Mouse (Mus musculus) liver, adult 2 months (tissue): ENCODE measurements at regions not wholly inside any gene's neighbourhood (a gene's known extent, or its start where the extent isn't known, plus 50 kb on each side); places are given as distances from the start of the nearest gene placed in this dataset.

Experiments
- CTCF ChIP-seq: fragments of 200-500 bp; IDR thresholded peaks from 2 replicates; pipeline ENCODE4 v1.5.1; 2011; ENCODE audit warnings: low read depth, low read length, control low read depth
- POLR2A ChIP-seq: fragments of 200-500 bp; IDR thresholded peaks from 2 replicates; pipeline ENCODE4 v1.6.1; 2011; ENCODE audit warnings: low read length, control low read depth; ENCODE audit not compliant: insufficient read depth; ENCODE audit errors: extremely low read depth

DNA sequence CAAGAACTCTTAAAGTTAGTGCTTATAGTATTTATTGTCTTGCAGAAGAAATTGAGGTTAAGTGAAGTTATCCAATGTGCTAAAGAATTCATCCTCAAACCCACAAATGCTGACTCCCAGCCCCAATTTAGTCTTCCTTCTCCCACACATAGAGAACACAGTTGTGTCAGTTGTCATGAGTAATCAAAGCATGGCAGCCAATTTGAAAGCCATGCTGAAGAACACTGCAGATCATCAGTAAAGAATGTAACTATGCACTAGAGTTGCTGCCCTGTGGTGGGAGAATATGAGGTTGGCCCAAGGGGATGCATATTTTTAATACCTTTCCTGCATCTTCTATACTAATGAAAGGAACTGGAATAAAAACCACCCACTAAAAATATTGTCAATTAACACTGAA, 464.0 kb upstream of the Kif18a start:
- TF ChIP-seq CTCF = no peak
- TF ChIP-seq POLR2A = no peak
